Mouse (Mus musculus): ENCODE measurements around the gene Mapk10. TPM values are rescaled to one million over a fixed set of nuclear protein-coding genes. Genes with fewer than 3 reads are reported as not detected.

Mapk10 gene
- polyA plus RNA-seq, 2 experiments = 0.48 to 0.60 TPM

- H3K27ac ChIP-seq (replicated peaks; ENCODE audit: low read depth, low read length) = no peak overlapping the region
- no peaks in the 10 kb centered on the region for H3K4me1 ChIP-seq (ENCODE audit: control insufficient read depth, insufficient read depth, low read length)
- 79% methylated on average over 3 of the region's 3 CpGs for WGBS
- H3K36me3 ChIP-seq (ENCODE audit: control insufficient read depth, insufficient read depth, low read length) = no peaks in the 10 kb centered on the region
- no peak for DNase-seq (ENCODE audit: low spot score)
- H3K27me3 ChIP-seq (ENCODE audit: control insufficient read depth, insufficient read depth, low read length) = no peaks in the 10 kb centered on the region
- no peak overlapping the region for H3K9ac ChIP-seq (ENCODE audit: low read depth, low read length, severe bottlenecking)
- no peaks in the 10 kb centered on the region for H3K9me3 ChIP-seq (ENCODE audit: control insufficient read depth, low read length)
- ATAC-seq (ENCODE audit: low FRiP score, low read depth) = no peak
- TF ChIP-seq POLR2A (IDR thresholded peaks at IDR 0.05; ENCODE audit: borderline replicate concordance, extremely low read depth, insufficient read depth, insufficient read length) = no peak
- no peak overlapping the region for H3K4me2 ChIP-seq (replicated peaks; ENCODE audit: low read depth, low read length, severe bottlenecking)
- no peak overlapping the region for H3K4me3 ChIP-seq (replicated peaks; ENCODE audit: low read length)
Measured at GRCm38 (mm10) chr5:103119618-103120017, 91.5 kb downstream of the Mapk10 start.

DNA sequence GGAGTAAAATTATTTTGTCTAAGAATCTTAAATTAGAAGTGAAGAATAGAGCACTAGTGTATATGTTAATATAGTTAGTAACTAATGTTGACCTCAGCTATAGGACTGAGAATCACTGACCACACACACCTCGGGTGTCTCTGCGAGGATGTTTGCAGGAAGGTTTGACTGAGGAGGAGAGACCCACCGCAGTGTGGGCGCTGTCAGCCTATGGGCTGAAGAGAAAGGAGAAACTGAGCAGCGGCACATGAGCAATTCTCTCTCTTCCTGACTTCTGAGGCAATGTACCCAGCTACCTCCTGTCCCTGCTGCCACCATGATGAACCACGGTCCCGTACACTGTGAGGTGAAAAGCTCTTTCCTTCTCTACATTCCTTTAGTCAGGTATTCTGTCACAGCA is 95.6 kb downstream of the Mapk10 start:
- H3K9ac ChIP-seq (ENCODE audit: low read depth, low read length, severe bottlenecking) = no peak overlapping the region
- no peaks in the 10 kb centered on the region for H3K27me3 ChIP-seq (ENCODE audit: control insufficient read depth, insufficient read depth, low read length)
- ATAC-seq (ENCODE audit: low FRiP score, low read depth) (no peak), DNase-seq (ENCODE audit: low spot score) (no peak)
- no peak for TF ChIP-seq POLR2A (IDR thresholded peaks at IDR 0.05; ENCODE audit: borderline replicate concordance, extremely low read depth, insufficient read depth, insufficient read length)
- 90% methylated on average over 7 of the region's 7 CpGs for WGBS
- H3K27ac ChIP-seq (replicated peaks; ENCODE audit: low read depth, low read length) = no peak overlapping the region
- no peak overlapping the region for H3K4me3 ChIP-seq (replicated peaks; ENCODE audit: low read length)
- H3K4me1 ChIP-seq (ENCODE audit: control insufficient read depth, insufficient read depth, low read length) = no peaks in the 10 kb centered on the region
- no peaks in the 10 kb centered on the region for H3K9me3 ChIP-seq (ENCODE audit: control insufficient read depth, low read length)
- no peak overlapping the region for H3K4me2 ChIP-seq (replicated peaks; ENCODE audit: low read depth, low read length, severe bottlenecking)
- H3K36me3 ChIP-seq (ENCODE audit: control insufficient read depth, insufficient read depth, low read length) = no peaks in the 10 kb centered on the region

- no peak overlapping the region for H3K27ac ChIP-seq (replicated peaks; ENCODE audit: low read depth, low read length)
- DNase-seq (ENCODE audit: low spot score) = no peak
- no peak overlapping the region for H3K4me2 ChIP-seq (replicated peaks; ENCODE audit: low read depth, low read length, severe bottlenecking)
- no peak overlapping the region for H3K4me3 ChIP-seq (replicated peaks; ENCODE audit: low read length)
- no peak overlapping the region for H3K9ac ChIP-seq (ENCODE audit: low read depth, low read length, severe bottlenecking)
- H3K27me3 ChIP-seq (ENCODE audit: control insufficient read depth, insufficient read depth, low read length) = no peaks in the 10 kb centered on the region
- H3K4me1 ChIP-seq (ENCODE audit: control insufficient read depth, insufficient read depth, low read length) = no peaks in the 10 kb centered on the region
- TF ChIP-seq POLR2A (IDR thresholded peaks at IDR 0.05; ENCODE audit: borderline replicate concordance, extremely low read depth, insufficient read depth, insufficient read length) = no peak
- no peak for ATAC-seq (ENCODE audit: low FRiP score, low read depth)
- 87% methylated on average over 7 of the region's 7 CpGs for WGBS
- no peaks in the 10 kb centered on the region for H3K9me3 ChIP-seq (ENCODE audit: control insufficient read depth, low read length)
- H3K36me3 ChIP-seq (ENCODE audit: control insufficient read depth, insufficient read depth, low read length) = no peaks in the 10 kb centered on the region
Measured at GRCm38 (mm10) chr5:103112471-103112870, 98.7 kb downstream of the Mapk10 start.

- 71% methylated on average over 1 of the region's 1 CpGs for WGBS
- Histone ChIP-seq H3K36me3 (ENCODE audit: control insufficient read depth, insufficient read depth, low read length) (no peaks in the 10 kb centered on the region), H3K9me3 (ENCODE audit: control insufficient read depth, low read length) (no peaks in the 10 kb centered on the region), H3K9ac (ENCODE audit: low read depth, low read length, severe bottlenecking) (no peak overlapping the region), H3K27me3 (ENCODE audit: control insufficient read depth, insufficient read depth, low read length) (no peaks in the 10 kb centered on the region), H3K27ac (replicated peaks; ENCODE audit: low read depth, low read length) (no peak overlapping the region), H3K4me2 (replicated peaks; ENCODE audit: low read depth, low read length, severe bottlenecking) (no peak overlapping the region), H3K4me1 (ENCODE audit: control insufficient read depth, insufficient read depth, low read length) (no peaks in the 10 kb centered on the region), H3K4me3 (replicated peaks; ENCODE audit: low read length) (no peak overlapping the region)
- TF ChIP-seq POLR2A (IDR thresholded peaks at IDR 0.05; ENCODE audit: borderline replicate concordance, extremely low read depth, insufficient read depth, insufficient read length) = no peak
- DNase-seq (ENCODE audit: low spot score) (no peak), ATAC-seq (ENCODE audit: low FRiP score, low read depth) (no peak)
Measured at GRCm38 (mm10) chr5:103109409-103109808, 101.7 kb downstream of the Mapk10 start.

- no peak for DNase-seq (ENCODE audit: low spot score)
- WGBS = 83% methylated on average over 10 of the region's 10 CpGs
- no peaks in the 10 kb centered on the region for H3K4me1 ChIP-seq (ENCODE audit: control insufficient read depth, insufficient read depth, low read length)
- H3K36me3 ChIP-seq (ENCODE audit: control insufficient read depth, insufficient read depth, low read length) = no peaks in the 10 kb centered on the region
- no peak for ATAC-seq (ENCODE audit: low FRiP score, low read depth)
- H3K4me3 ChIP-seq (replicated peaks; ENCODE audit: low read length) = no peak overlapping the region
- H3K9ac ChIP-seq (ENCODE audit: low read depth, low read length, severe bottlenecking) = no peak overlapping the region
- H3K9me3 ChIP-seq (ENCODE audit: control insufficient read depth, low read length) = no peaks in the 10 kb centered on the region
- no peak overlapping the region for H3K4me2 ChIP-seq (replicated peaks; ENCODE audit: low read depth, low read length, severe bottlenecking)
- no peak overlapping the region for H3K27ac ChIP-seq (replicated peaks; ENCODE audit: low read depth, low read length)
- TF ChIP-seq POLR2A (IDR thresholded peaks at IDR 0.05; ENCODE audit: borderline replicate concordance, extremely low read depth, insufficient read depth, insufficient read length) = no peak
- no peaks in the 10 kb centered on the region for H3K27me3 ChIP-seq (ENCODE audit: control insufficient read depth, insufficient read depth, low read length)
Measured at GRCm38 (mm10) chr5:103105441-103106414, 105.4 kb downstream of the Mapk10 start.

Measured in limb, embryonic 14.5 days (tissue).